Mouse (Mus musculus): ENCODE results near the gene Pih1d1. TPM values are rescaled to one million over a fixed set of nuclear protein-coding genes. Genes with fewer than 3 reads are reported as not detected.

Gene Pih1d1
- polyA plus RNA-seq, 1 experiment from 2014 or later = 108 TPM

DNA sequence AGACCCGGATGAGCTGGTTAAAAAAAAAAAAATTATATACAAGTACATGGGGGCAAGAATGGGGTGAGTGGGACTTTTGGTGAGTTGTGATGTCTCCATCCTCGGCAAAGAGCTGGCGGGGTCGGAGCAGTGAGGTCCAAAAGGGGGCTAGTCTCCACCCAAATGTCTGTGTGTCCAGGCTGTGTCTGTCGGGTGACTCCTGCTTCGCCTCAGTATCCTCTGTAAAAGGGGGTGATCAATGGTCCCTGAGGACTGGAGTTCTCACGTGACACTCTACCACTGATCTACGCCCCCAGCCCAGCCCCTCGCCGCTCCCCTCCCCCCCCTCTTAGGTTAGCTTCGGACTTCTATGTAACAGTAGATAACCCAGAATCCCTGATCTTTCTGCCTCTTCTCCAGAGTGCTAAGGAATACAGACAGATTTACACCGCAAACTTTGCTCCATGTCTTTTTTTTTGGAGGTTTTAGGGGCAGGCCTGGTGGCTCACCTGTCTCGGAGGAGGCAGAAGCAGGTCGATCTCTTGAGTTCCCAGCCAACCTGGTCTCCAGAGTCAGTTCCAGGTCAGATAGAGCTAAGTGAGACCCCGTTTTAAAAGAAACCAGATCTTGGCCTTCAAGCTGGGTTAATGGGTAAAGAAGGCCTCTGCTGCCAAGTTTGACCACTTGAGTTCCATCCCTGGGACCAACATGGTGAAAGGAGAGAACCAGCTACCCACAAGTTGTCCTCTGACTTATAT, 24.2 kb upstream of the Pih1d1 start:
- H3K36me3 ChIP-seq (ENCODE audit: control insufficient read depth, insufficient read depth, low read length) = peaks cover 26% of the 10 kb centered on the region
- ATAC-seq = no peak
- H3K27ac ChIP-seq (ENCODE audit: low read depth, low read length) = no peak overlapping the region; the same call in 1 of the 2 replicates
- H3K4me1 ChIP-seq (ENCODE audit: control insufficient read depth, insufficient read depth, low read length) = peaks cover 7% of the 10 kb centered on the region; the same call in 1 of the 2 replicates
- 65% methylated on average over 15 of the region's 15 CpGs for WGBS
- H3K9ac ChIP-seq (ENCODE audit: low read length) = peak overlapping the region; percentile 81; the same call in 1 of the 2 replicates
- H3K4me2 ChIP-seq (ENCODE audit: low read length) = peak overlapping the region; percentile 75
- H3K9me3 ChIP-seq (replicated peaks; ENCODE audit: control insufficient read depth, low read length) = peaks cover 3% of the 10 kb centered on the region; the same call in 1 of the 2 replicates
- peak overlapping the region; percentile 97 for H3K4me3 ChIP-seq (ENCODE audit: low read depth, low read length)
- H3K27me3 ChIP-seq (replicated peaks; ENCODE audit: control insufficient read depth, insufficient read depth, low read length) = no peaks in the 10 kb centered on the region
- no peak for DNase-seq (ENCODE audit: low spot score)

DNA sequence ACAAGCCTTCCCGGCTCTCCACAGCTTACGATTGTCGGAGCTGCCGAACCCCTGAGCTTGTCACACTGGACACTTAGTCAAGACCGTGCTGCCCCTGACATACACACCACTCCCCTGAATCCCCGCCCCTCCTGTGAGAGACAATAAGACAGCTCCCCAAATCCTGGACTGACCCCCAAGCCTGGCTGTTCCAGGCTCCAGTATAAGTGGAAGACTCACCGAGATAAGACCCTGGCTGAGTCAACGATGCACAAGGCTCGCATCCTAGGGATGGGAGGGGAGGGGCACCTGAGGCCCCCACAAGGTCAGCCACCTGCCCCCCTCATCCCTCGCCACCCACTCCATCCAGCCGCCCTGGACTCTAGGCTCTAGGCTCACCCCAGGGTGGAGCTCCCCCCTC, 22.3 kb upstream of the Pih1d1 start:
- 76% methylated on average over 11 of the region's 11 CpGs for WGBS
- Histone ChIP-seq H3K27me3 (replicated peaks; ENCODE audit: control insufficient read depth, insufficient read depth, low read length) (no peaks in the 10 kb centered on the region), H3K4me3 (ENCODE audit: low read depth, low read length) (no peak overlapping the region), H3K27ac (ENCODE audit: low read depth, low read length) (no peak overlapping the region), H3K4me2 (ENCODE audit: low read length) (no peak overlapping the region), H3K9me3 (replicated peaks; ENCODE audit: control insufficient read depth, low read length) (peaks cover 3% of the 10 kb centered on the region; the same call in 1 of the 2 replicates), H3K4me1 (ENCODE audit: control insufficient read depth, insufficient read depth, low read length) (peaks cover 8% of the 10 kb centered on the region; the same call in 1 of the 2 replicates), H3K9ac (ENCODE audit: low read length) (no peak overlapping the region), H3K36me3 (ENCODE audit: control insufficient read depth, insufficient read depth, low read length) (peaks cover 7% of the 10 kb centered on the region)
- DNase-seq (ENCODE audit: low spot score) (no peak), ATAC-seq (no peak)

DNA sequence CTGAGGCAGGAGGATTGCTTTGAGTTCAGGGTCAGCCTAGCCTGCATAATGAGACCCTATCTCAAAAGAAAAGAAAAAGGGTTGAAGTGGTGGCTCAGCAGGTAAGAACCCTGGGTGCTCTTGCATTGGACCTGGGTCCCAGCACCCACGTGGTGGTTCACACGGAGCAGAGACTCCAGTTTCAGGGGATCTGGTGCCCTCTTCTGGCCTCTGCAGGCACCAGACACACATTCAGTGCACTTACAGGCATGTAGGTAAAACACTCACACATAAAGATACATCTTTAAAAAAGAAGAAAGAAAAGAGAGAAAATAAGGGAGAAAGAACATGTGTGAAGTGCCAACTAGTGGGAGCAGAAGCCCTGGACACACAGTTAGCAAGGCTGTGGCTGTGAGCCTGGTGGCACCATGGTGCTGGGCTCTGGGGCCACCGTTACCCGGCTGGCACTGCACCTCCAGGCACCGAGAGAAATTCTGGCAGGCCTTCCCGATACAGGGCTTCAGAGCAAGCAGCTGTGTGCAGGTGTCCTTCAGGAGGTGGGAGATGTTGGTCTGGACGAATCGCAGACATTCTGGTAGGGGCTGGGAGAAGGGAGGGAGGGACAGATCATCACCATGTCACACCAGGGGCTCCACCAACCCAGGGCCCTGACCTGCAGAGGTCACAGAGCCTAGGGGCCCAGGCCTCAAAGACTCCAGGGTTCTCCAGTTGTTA, 20.5 kb upstream of the Pih1d1 start:
- H3K36me3 ChIP-seq (ENCODE audit: control insufficient read depth, insufficient read depth, low read length) = no peaks in the 10 kb centered on the region
- no peaks in the 10 kb centered on the region for H3K27me3 ChIP-seq (replicated peaks; ENCODE audit: control insufficient read depth, insufficient read depth, low read length)
- no peak overlapping the region for H3K4me3 ChIP-seq (ENCODE audit: low read depth, low read length)
- no peak overlapping the region for H3K9ac ChIP-seq (ENCODE audit: low read length)
- no peak for ATAC-seq
- no peak overlapping the region for H3K4me2 ChIP-seq (ENCODE audit: low read length)
- 75% methylated on average over 8 of the region's 8 CpGs for WGBS
- peaks cover 3% of the 10 kb centered on the region; the same call in 1 of the 2 replicates for H3K4me1 ChIP-seq (ENCODE audit: control insufficient read depth, insufficient read depth, low read length)
- peaks cover 3% of the 10 kb centered on the region; the same call in 1 of the 2 replicates for H3K9me3 ChIP-seq (replicated peaks; ENCODE audit: control insufficient read depth, low read length)
- no peak overlapping the region for H3K27ac ChIP-seq (ENCODE audit: low read depth, low read length)
- no peak for DNase-seq (ENCODE audit: low spot score)

DNA sequence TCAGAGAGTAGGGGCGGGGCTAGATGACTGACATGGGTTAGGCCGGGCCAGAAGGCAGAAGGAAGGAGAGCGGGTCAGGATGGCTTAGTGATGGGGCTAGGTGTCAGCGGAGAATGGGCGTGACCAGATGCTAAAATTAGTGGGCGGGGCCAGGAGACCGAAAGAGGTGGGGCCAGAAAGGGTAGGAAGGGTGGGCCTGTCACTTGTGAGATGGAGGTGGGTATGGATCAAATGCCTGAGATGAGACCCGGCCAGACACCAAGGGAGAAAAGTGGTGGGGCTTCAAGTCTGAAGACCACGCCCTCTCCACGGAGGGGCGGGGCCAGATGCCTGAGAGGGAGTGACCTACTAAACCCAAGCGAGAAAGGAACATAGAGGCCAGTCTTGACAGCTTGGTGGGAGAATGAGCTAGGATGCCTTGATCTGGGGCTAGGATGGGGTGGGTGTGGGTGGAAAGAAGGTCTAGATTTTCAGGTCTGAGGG, 19.5 kb upstream of the Pih1d1 start:
- WGBS = 13% methylated on average over 12 of the region's 12 CpGs
- DNase-seq (ENCODE audit: low spot score) = no peak
- Histone ChIP-seq H3K4me3 (ENCODE audit: low read depth, low read length) (no peak overlapping the region), H3K27ac (ENCODE audit: low read depth, low read length) (no peak overlapping the region), H3K4me1 (ENCODE audit: control insufficient read depth, insufficient read depth, low read length) (0 out of 2 replicates have a peak, but pooled peaks cover 3% of the 10 kb centered on the region), H3K4me2 (ENCODE audit: low read length) (no peak overlapping the region), H3K27me3 (replicated peaks; ENCODE audit: control insufficient read depth, insufficient read depth, low read length) (no peaks in the 10 kb centered on the region), H3K36me3 (ENCODE audit: control insufficient read depth, insufficient read depth, low read length) (no peaks in the 10 kb centered on the region), H3K9ac (ENCODE audit: low read length) (no peak overlapping the region), H3K9me3 (replicated peaks; ENCODE audit: control insufficient read depth, low read length) (peaks cover 3% of the 10 kb centered on the region; the same call in 1 of the 2 replicates)
- ATAC-seq = no peak

DNA sequence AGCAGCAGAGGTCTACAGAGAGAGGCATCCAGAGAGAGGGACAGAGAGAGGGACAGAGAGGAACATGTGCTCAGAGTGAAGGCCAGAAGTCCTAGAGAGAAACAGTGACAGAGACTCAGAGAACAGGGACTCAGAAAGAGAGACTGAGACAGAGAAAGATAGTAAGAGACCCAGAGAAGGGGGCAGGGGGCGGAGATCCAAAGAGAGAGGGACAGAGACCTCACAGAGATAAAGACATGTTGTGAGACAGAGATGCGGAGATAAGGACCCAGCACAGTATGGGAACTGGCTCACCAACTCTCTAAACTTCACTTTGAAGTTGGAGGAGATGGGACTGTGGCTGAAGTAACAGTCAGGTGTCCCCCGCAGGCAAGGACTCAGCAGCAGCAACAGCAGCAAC, 18.7 kb upstream of the Pih1d1 start:
- H3K4me3 ChIP-seq (ENCODE audit: low read depth, low read length) = no peak overlapping the region
- H3K4me2 ChIP-seq (ENCODE audit: low read length) = peak overlapping the region; percentile 61
- WGBS = 73% methylated on average over 3 of the region's 3 CpGs
- ATAC-seq (no peak), DNase-seq (ENCODE audit: low spot score) (no peak)
- H3K9ac ChIP-seq (ENCODE audit: low read length) = no peak overlapping the region
- no peaks in the 10 kb centered on the region for H3K36me3 ChIP-seq (ENCODE audit: control insufficient read depth, insufficient read depth, low read length)
- no peaks in the 10 kb centered on the region for H3K27me3 ChIP-seq (replicated peaks; ENCODE audit: control insufficient read depth, insufficient read depth, low read length)
- H3K4me1 ChIP-seq (ENCODE audit: control insufficient read depth, insufficient read depth, low read length) = 0 out of 2 replicates have a peak, but pooled peaks cover 3% of the 10 kb centered on the region
- peaks cover 3% of the 10 kb centered on the region; the same call in 1 of the 2 replicates for H3K9me3 ChIP-seq (replicated peaks; ENCODE audit: control insufficient read depth, low read length)
- no peak overlapping the region for H3K27ac ChIP-seq (ENCODE audit: low read depth, low read length)

DNA sequence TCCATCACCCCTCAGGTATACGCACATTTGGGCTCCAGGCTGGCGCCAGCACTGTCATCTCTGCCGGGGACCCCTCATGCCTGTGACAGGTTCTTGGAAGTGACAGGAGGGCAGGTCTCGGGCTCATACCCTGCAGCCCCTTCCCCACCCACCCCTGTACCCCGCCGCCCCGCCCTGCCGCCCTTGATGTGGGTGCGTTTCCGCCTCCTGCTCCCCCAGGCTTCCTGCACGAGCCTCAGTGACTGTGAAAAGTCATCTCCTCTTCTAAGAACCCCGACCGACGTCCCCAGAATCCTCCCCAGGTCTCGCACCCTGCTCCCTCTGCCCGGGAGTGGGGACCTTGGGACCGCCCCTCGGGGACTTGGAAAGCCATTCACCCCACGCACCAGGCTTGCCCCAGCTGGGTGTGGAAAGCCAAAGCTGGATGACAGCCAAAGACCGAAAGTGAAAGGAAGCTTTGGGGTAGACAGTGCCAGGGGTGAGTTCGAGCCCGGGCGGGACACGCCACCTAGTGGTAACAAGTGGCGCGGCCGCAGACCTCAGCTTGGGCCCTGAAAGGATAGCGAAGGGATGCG, 18.0 kb upstream of the Pih1d1 start, which contains the start of the genes Gm45713 and Flt3l:
Gene Gm45713 (minus strand): TSS at position 239 of the 575 bp plus-strand sequence.
Gene Flt3l (minus strand): TSS at position 440 of the 575 bp plus-strand sequence.
- Histone ChIP-seq H3K36me3 (ENCODE audit: control insufficient read depth, insufficient read depth, low read length) (no peaks in the 10 kb centered on the region), H3K4me3 (ENCODE audit: low read depth, low read length) (peak within 1 kb of the TSS; percentile 36), H3K9ac (ENCODE audit: low read length) (peak within 1 kb of the TSS; percentile 62), H3K27me3 (replicated peaks; ENCODE audit: control insufficient read depth, insufficient read depth, low read length) (no peaks in the 10 kb centered on the region), H3K4me1 (ENCODE audit: control insufficient read depth, insufficient read depth, low read length) (0 out of 2 replicates have a peak, but pooled peaks cover 3% of the 10 kb centered on the region), H3K9me3 (replicated peaks; ENCODE audit: control insufficient read depth, low read length) (peaks cover 3% of the 10 kb centered on the region; the same call in 1 of the 2 replicates), H3K4me2 (ENCODE audit: low read length) (peak within 1 kb of the TSS; percentile 61), H3K27ac (ENCODE audit: low read depth, low read length) (no peak within 1 kb of the TSS)
- ATAC-seq (peak; percentile 90), DNase-seq (ENCODE audit: low spot score) (peak; percentile 89)
- WGBS = 4% methylated on average over 29 of the region's 29 CpGs

DNA sequence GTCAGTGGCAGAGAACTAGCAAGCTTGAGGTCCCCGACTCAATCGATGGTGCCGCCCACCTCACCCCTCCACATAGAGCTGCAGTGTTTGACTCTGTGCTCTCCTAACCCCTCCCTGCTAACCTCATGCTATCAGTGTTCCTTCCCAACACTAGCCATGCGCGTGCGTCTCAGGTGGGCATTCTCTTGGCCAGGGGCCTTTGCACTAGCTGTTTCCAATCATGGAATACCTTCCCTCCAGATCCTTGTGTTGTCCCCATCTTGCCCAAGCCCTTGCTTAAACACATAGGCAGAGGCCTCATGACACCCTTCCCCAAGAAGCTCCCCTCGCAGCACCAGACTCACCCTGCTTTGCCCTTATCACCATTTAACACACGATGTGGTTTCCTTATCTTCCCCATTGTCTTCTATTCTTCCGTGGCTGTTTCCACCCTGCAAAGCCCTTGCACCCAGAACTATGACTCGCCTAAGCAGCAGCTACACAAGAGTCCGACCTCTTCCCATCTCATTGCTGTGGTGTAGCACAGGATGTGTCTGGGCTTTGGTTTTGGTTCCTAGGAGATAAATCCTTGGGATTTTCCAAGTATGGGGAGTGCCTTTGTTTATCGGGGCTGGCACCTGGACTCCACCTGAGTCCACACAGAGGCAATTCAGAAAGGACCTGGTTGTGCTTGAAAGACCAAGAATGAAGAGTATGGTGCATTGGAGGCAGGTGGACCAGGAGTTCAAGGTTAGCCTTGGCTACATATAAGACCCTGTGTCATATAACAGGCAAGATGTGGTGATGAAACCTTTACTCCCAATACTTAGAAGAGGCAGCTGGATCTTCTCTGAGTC, 16.7 kb upstream of the Pih1d1 start:
- H3K4me3 ChIP-seq (ENCODE audit: low read depth, low read length) = no peak overlapping the region
- H3K4me1 ChIP-seq (ENCODE audit: control insufficient read depth, insufficient read depth, low read length) = 0 out of 2 replicates have a peak, but pooled peaks cover 3% of the 10 kb centered on the region
- peaks cover 3% of the 10 kb centered on the region; the same call in 1 of the 2 replicates for H3K9me3 ChIP-seq (replicated peaks; ENCODE audit: control insufficient read depth, low read length)
- DNase-seq (ENCODE audit: low spot score) (no peak), ATAC-seq (no peak)
- 0 out of 2 replicates have a peak, but pooled peaks cover under 1% of the 10 kb centered on the region for H3K36me3 ChIP-seq (ENCODE audit: control insufficient read depth, insufficient read depth, low read length)
- 89% methylated on average over 12 of the region's 12 CpGs for WGBS
- no peak overlapping the region for H3K27ac ChIP-seq (ENCODE audit: low read depth, low read length)
- no peak overlapping the region for H3K4me2 ChIP-seq (ENCODE audit: low read length)
- H3K27me3 ChIP-seq (replicated peaks; ENCODE audit: control insufficient read depth, insufficient read depth, low read length) = no peaks in the 10 kb centered on the region
- no peak overlapping the region for H3K9ac ChIP-seq (ENCODE audit: low read length)

DNA sequence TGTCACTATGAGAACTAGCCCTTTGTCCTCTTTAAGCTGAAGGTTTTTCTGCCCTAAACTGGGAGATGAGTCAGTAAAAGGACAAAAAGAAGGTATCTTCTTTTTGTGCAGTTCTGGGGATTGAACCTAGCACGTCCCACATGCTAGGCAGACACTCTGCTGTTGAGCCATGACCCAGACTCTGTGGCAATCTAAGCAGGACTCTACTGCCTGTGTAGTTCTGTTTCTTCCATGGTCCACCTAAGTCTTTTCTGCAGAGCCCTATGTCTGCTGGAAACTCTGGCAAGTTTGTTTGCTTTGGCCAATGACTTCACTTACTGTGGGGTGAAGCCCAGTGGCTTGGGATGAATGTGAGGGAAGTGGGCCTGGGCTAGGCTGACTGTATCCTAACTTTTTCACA, 15.7 kb upstream of the Pih1d1 start:
- ATAC-seq (no peak), DNase-seq (ENCODE audit: low spot score) (no peak)
- WGBS = 81% methylated on average over 1 of the region's 1 CpGs
- Histone ChIP-seq H3K36me3 (ENCODE audit: control insufficient read depth, insufficient read depth, low read length) (0 out of 2 replicates have a peak, but pooled peaks cover 3% of the 10 kb centered on the region), H3K9me3 (replicated peaks; ENCODE audit: control insufficient read depth, low read length) (peaks cover under 1% of the 10 kb centered on the region; the same call in 1 of the 2 replicates), H3K9ac (ENCODE audit: low read length) (no peak overlapping the region), H3K4me3 (ENCODE audit: low read depth, low read length) (no peak overlapping the region), H3K27me3 (replicated peaks; ENCODE audit: control insufficient read depth, insufficient read depth, low read length) (no peaks in the 10 kb centered on the region), H3K4me1 (ENCODE audit: control insufficient read depth, insufficient read depth, low read length) (0 out of 2 replicates have a peak, but pooled peaks cover 3% of the 10 kb centered on the region), H3K4me2 (ENCODE audit: low read length) (no peak overlapping the region), H3K27ac (ENCODE audit: low read depth, low read length) (no peak overlapping the region)

Measured in forebrain, embryonic 14.5 days (tissue).